Mouse (Mus musculus) liver, adult 2 months (tissue): ENCODE results near the gene Gm6268.

Experiments used
- CTCF ChIP-seq: fragments of 200-500 bp; IDR thresholded peaks from 2 replicates; pipeline ENCODE4 v1.5.1; 2011; ENCODE audit warnings: low read depth, low read length, control low read depth
- POLR2A ChIP-seq: fragments of 200-500 bp; IDR thresholded peaks from 2 replicates; pipeline ENCODE4 v1.6.1; 2011; ENCODE audit warnings: low read length, control low read depth; ENCODE audit not compliant: insufficient read depth; ENCODE audit errors: extremely low read depth

- TF ChIP-seq CTCF (peak; percentile 29; the same call in 1 of the 2 replicates), POLR2A (no peak)
Measured at GRCm38 (mm10) chrX:36402316-36402715, 1.2 kb downstream of the Gm6268 start.
